Mouse (Mus musculus): ENCODE data around the gene Abcg4. TPM values are rescaled to one million over a fixed set of nuclear protein-coding genes. Genes with fewer than 3 reads are reported as not detected.

Abcg4 gene
- polyA plus RNA-seq, 1 experiment from 2014 or later, result 3.3 TPM

DNA sequence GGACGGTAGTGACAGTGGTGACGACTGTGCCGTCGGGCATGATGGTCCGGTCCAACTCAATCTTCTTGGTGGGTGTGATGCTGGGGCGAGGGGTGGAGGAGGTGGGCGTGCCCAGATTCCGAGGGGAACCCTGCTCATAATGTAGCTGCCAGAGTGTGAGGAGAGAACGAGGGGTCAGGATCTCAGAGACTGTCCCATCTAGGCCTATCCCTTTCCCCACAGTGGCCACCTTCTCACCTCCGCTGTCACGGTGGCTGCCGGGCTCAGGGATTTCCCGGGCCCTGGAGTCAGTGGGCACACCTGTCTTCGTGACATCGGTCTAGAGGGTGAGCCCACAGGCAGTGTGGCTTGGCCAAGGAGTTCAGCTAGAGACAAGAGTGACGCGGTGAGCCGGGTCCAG lies 26.5 kb upstream of the Abcg4 start:
- Histone ChIP-seq H3K27ac (ENCODE audit: low read depth, low read length) (no peak overlapping the region), H3K4me2 (no peak overlapping the region), H3K4me1 (ENCODE audit: control insufficient read depth, insufficient read depth, low read length) (peaks cover 24% of the 10 kb centered on the region; the same call in 1 of the 2 replicates), H3K36me3 (ENCODE audit: control insufficient read depth, insufficient read depth, low read length) (peaks cover 13% of the 10 kb centered on the region; the same call in 1 of the 2 replicates), H3K9ac (ENCODE audit: low read depth, low read length) (no peak overlapping the region), H3K9me3 (replicated peaks; ENCODE audit: control insufficient read depth, low read length) (no peaks in the 10 kb centered on the region), H3K4me3 (ENCODE audit: low read depth, low read length) (no peak overlapping the region), H3K27me3 (ENCODE audit: control insufficient read depth, insufficient read depth, low read length) (no peaks in the 10 kb centered on the region)
- ATAC-seq (replicated peaks; ENCODE audit: insufficient number of reproducible peaks, low FRiP score, low TSS enrichment), result no peak
- WGBS (ENCODE audit: insufficient replicate concordance), result 91% methylated on average over 18 of the region's 18 CpGs

DNA sequence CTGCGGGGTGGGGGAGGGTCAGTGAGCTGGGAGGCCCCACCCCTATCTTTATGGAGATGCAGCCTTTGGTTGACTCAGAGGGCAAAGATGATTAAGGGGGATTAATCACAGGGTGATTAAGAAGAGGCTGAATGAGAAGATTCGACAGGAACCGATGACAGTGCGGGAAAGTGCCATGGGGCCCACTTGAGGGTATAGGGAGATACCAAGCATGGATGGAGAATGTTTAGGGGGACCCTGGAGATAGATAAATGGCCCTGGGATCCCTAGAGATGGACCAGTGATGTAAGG lies 25.8 kb upstream of the Abcg4 start:
- H3K4me1 ChIP-seq (ENCODE audit: control insufficient read depth, insufficient read depth, low read length), result peaks cover 24% of the 10 kb centered on the region; the same call in 1 of the 2 replicates
- no peak overlapping the region for H3K4me3 ChIP-seq (ENCODE audit: low read depth, low read length)
- no peak for ATAC-seq (replicated peaks; ENCODE audit: insufficient number of reproducible peaks, low FRiP score, low TSS enrichment)
- H3K4me2 ChIP-seq, result no peak overlapping the region
- H3K9me3 ChIP-seq (replicated peaks; ENCODE audit: control insufficient read depth, low read length), result no peaks in the 10 kb centered on the region
- H3K27me3 ChIP-seq (ENCODE audit: control insufficient read depth, insufficient read depth, low read length), result no peaks in the 10 kb centered on the region
- no peak overlapping the region for H3K9ac ChIP-seq (ENCODE audit: low read depth, low read length)
- H3K36me3 ChIP-seq (ENCODE audit: control insufficient read depth, insufficient read depth, low read length), result peaks cover 13% of the 10 kb centered on the region; the same call in 1 of the 2 replicates
- no peak overlapping the region for H3K27ac ChIP-seq (ENCODE audit: low read depth, low read length)
- 71% methylated on average over 4 of the region's 4 CpGs for WGBS (ENCODE audit: insufficient replicate concordance)

DNA sequence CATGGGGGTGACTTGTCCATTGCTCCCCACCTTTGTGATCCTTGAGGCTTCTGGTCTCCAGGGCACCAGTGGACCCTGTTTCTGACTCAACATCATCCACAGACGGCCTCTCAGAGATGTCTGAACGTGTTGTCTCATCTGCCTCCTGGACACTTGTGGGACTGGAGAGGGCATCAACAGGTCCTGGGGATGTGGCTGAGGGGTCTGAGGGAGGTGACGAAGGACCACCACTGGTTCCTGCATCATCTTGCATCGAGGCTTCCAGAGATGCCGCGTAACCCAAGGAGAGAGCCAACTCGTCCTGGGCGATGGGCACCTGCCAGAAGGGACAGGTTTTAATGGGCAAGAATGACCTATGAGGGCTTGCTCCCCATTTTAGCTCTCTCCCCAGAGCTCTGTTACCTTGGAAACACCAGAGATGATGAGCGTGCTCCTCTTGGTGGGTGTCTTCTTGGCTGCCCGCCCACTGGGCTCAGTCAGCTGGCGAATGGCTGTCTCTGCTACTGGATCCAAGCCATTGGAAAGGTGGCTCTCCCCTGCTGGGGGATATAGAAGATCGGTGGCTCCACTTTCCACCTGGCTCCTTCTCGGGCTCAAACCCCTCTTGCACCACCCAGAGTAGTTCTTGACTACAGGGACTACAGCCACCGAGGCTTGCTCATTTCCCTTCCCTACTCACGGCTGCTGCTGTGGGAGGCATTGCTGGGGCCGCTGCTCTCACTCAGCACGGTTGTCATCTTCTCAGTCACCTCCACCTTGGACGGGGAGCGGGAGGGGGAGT lies 25.3 kb upstream of the Abcg4 start:
- no peak overlapping the region for H3K4me2 ChIP-seq
- no peak for ATAC-seq (replicated peaks; ENCODE audit: insufficient number of reproducible peaks, low FRiP score, low TSS enrichment)
- 72% methylated on average over 19 of the region's 19 CpGs for WGBS (ENCODE audit: insufficient replicate concordance)

DNA sequence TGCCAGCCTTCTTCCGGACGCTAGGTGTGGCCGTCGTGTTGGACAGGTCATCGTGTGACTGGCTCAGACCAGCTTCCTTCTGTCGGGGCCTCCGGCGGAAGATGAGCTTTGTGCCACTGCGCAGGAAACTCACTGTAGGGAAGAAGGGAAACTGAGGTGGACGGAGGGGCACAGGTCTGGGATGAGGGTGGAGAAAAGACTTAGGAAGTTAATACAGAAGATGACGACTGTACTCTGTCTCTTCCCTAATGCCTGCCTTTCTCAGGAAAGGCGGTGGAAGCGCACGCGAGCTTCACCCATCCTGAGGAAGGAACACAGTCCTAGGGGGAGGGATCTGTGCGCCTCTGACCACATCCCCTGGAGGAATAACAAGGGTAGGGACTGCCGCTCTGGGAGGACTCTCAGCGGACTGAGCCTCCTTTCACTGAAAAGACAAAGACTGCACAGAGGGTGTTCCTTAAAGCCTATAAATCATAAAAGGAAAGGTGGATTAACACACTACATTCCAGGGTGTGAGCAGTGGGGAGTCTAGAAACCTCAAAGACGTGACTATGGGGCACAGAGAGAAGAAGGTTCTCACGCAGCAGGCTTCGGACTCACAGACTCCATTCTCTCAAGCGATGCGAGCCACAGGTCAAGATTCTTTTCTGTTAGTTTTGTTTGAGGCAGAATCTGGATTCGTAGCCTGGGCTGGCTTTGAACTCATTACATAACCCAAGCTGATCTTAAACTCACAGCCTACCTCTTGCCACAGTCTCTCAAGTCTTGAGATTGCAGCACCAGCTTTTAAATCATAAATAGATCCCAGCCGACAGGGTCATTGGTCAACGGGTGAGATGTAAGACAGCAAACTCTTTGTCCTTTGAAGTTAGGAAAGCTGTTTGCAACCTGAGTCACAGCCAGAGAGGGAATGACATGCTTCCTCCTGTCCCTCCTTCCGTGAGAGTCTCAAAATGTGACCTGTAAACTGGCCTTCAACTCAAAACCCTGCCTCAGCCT lies 23.0 kb upstream of the Abcg4 start:
- ATAC-seq (replicated peaks; ENCODE audit: insufficient number of reproducible peaks, low FRiP score, low TSS enrichment), result no peak
- Histone ChIP-seq H3K36me3 (ENCODE audit: control insufficient read depth, insufficient read depth, low read length) (peaks cover 13% of the 10 kb centered on the region; the same call in 1 of the 2 replicates), H3K4me2 (peak overlapping the region; percentile 54), H3K27me3 (ENCODE audit: control insufficient read depth, insufficient read depth, low read length) (no peaks in the 10 kb centered on the region), H3K4me1 (ENCODE audit: control insufficient read depth, insufficient read depth, low read length) (peaks cover 11% of the 10 kb centered on the region; the same call in 1 of the 2 replicates), H3K27ac (ENCODE audit: low read depth, low read length) (peak overlapping the region; percentile 32; the same call in 1 of the 2 replicates), H3K4me3 (ENCODE audit: low read depth, low read length) (peak overlapping the region; percentile 4; the same call in 1 of the 2 replicates), H3K9ac (ENCODE audit: low read depth, low read length) (peak overlapping the region; percentile 30), H3K9me3 (replicated peaks; ENCODE audit: control insufficient read depth, low read length) (no peaks in the 10 kb centered on the region)
- 13% methylated on average over 27 of the region's 27 CpGs for WGBS (ENCODE audit: insufficient replicate concordance)

More for the DNA sequence above, 25.3 kb upstream of the Abcg4 start:
- H3K4me1 ChIP-seq (ENCODE audit: control insufficient read depth, insufficient read depth, low read length), result peaks cover 23% of the 10 kb centered on the region; the same call in 1 of the 2 replicates
- H3K27ac ChIP-seq (ENCODE audit: low read depth, low read length), result no peak overlapping the region
- no peak overlapping the region for H3K9ac ChIP-seq (ENCODE audit: low read depth, low read length)
- no peaks in the 10 kb centered on the region for H3K9me3 ChIP-seq (replicated peaks; ENCODE audit: control insufficient read depth, low read length)
- no peaks in the 10 kb centered on the region for H3K27me3 ChIP-seq (ENCODE audit: control insufficient read depth, insufficient read depth, low read length)
- H3K36me3 ChIP-seq (ENCODE audit: control insufficient read depth, insufficient read depth, low read length), result peaks cover 13% of the 10 kb centered on the region; the same call in 1 of the 2 replicates
- no peak overlapping the region for H3K4me3 ChIP-seq (ENCODE audit: low read depth, low read length)

DNA sequence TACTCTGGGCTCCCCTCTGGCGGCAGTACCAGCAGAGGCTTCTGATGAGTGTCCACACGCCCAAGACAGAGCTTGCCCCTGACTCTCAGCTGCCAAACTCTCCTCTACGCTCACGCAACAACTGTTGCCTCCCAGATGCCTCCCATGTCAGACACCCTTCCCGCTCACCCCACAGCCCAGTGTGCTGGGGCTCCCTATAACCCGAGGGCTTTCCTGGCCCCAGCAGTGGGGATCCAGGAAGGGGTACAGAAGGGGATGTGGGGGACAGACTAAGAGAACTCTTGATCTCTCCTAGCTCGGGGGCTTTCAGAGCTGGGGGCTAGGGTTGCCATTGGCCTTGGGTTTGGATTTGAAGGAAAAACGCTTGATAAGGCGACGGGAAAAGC lies 22.3 kb upstream of the Abcg4 start:
- Histone ChIP-seq H3K9ac (ENCODE audit: low read depth, low read length) (peak overlapping the region; percentile 30), H3K27me3 (ENCODE audit: control insufficient read depth, insufficient read depth, low read length) (no peaks in the 10 kb centered on the region), H3K9me3 (replicated peaks; ENCODE audit: control insufficient read depth, low read length) (no peaks in the 10 kb centered on the region), H3K36me3 (ENCODE audit: control insufficient read depth, insufficient read depth, low read length) (peaks cover 10% of the 10 kb centered on the region; the same call in 1 of the 2 replicates), H3K4me2 (peak overlapping the region; percentile 54), H3K4me1 (ENCODE audit: control insufficient read depth, insufficient read depth, low read length) (peaks cover 11% of the 10 kb centered on the region; the same call in 1 of the 2 replicates), H3K4me3 (ENCODE audit: low read depth, low read length) (no peak overlapping the region), H3K27ac (ENCODE audit: low read depth, low read length) (peak overlapping the region; percentile 32; the same call in 1 of the 2 replicates)
- 24% methylated on average over 10 of the region's 10 CpGs for WGBS (ENCODE audit: insufficient replicate concordance)
- ATAC-seq (replicated peaks; ENCODE audit: insufficient number of reproducible peaks, low FRiP score, low TSS enrichment), result no peak

DNA sequence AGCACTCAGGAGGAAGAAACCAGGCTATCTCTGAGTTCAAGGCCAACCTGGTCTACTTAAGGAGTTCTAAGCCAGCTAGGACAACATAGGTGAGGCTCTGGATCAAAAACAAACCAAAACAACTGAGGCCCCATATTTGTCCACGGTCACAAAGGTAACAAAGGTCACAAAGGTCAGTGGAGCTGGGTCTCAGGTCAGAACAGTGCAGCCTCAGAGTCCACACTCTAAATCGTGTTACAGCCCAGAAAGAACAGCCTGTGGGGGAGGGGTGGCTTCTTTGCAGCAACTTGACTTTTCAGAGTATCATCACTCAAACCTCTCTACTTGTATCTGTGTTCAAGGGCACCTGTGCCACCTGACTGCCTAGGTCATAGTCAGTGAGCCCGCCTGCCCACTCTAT lies 21.3 kb upstream of the Abcg4 start:
- WGBS (ENCODE audit: insufficient replicate concordance), result 59% methylated on average over 3 of the region's 3 CpGs
- no peak overlapping the region for H3K27ac ChIP-seq (ENCODE audit: low read depth, low read length)
- no peak overlapping the region for H3K4me3 ChIP-seq (ENCODE audit: low read depth, low read length)
- H3K4me2 ChIP-seq, result no peak overlapping the region
- H3K9ac ChIP-seq (ENCODE audit: low read depth, low read length), result no peak overlapping the region
- H3K9me3 ChIP-seq (replicated peaks; ENCODE audit: control insufficient read depth, low read length), result no peaks in the 10 kb centered on the region
- peaks cover 11% of the 10 kb centered on the region; the same call in 1 of the 2 replicates for H3K4me1 ChIP-seq (ENCODE audit: control insufficient read depth, insufficient read depth, low read length)
- H3K27me3 ChIP-seq (ENCODE audit: control insufficient read depth, insufficient read depth, low read length), result no peaks in the 10 kb centered on the region
- no peak for ATAC-seq (replicated peaks; ENCODE audit: insufficient number of reproducible peaks, low FRiP score, low TSS enrichment)
- 0 out of 2 replicates have a peak, but pooled peaks cover 7% of the 10 kb centered on the region for H3K36me3 ChIP-seq (ENCODE audit: control insufficient read depth, insufficient read depth, low read length)

GRCm38 (mm10) chr9:44307248-44307647 lies 18.8 kb upstream of the Abcg4 start:
- ATAC-seq (replicated peaks; ENCODE audit: insufficient number of reproducible peaks, low FRiP score, low TSS enrichment), result no peak
- Histone ChIP-seq H3K4me1 (ENCODE audit: control insufficient read depth, insufficient read depth, low read length) (peaks cover 14% of the 10 kb centered on the region; the same call in 1 of the 2 replicates), H3K36me3 (ENCODE audit: control insufficient read depth, insufficient read depth, low read length) (peaks cover 5% of the 10 kb centered on the region), H3K9ac (ENCODE audit: low read depth, low read length) (no peak overlapping the region), H3K27me3 (ENCODE audit: control insufficient read depth, insufficient read depth, low read length) (no peaks in the 10 kb centered on the region), H3K27ac (ENCODE audit: low read depth, low read length) (no peak overlapping the region), H3K4me2 (no peak overlapping the region), H3K9me3 (replicated peaks; ENCODE audit: control insufficient read depth, low read length) (no peaks in the 10 kb centered on the region), H3K4me3 (ENCODE audit: low read depth, low read length) (no peak overlapping the region)
- 90% methylated on average over 2 of the region's 2 CpGs for WGBS (ENCODE audit: insufficient replicate concordance)

- 88% methylated on average over 6 of the region's 6 CpGs for WGBS (ENCODE audit: insufficient replicate concordance)
- Histone ChIP-seq H3K9me3 (replicated peaks; ENCODE audit: control insufficient read depth, low read length) (no peaks in the 10 kb centered on the region), H3K27me3 (ENCODE audit: control insufficient read depth, insufficient read depth, low read length) (no peaks in the 10 kb centered on the region), H3K27ac (ENCODE audit: low read depth, low read length) (no peak overlapping the region), H3K4me1 (ENCODE audit: control insufficient read depth, insufficient read depth, low read length) (peaks cover 14% of the 10 kb centered on the region; the same call in 1 of the 2 replicates), H3K36me3 (ENCODE audit: control insufficient read depth, insufficient read depth, low read length) (peaks cover 12% of the 10 kb centered on the region), H3K4me3 (ENCODE audit: low read depth, low read length) (no peak overlapping the region), H3K4me2 (no peak overlapping the region), H3K9ac (ENCODE audit: low read depth, low read length) (no peak overlapping the region)
- ATAC-seq (replicated peaks; ENCODE audit: insufficient number of reproducible peaks, low FRiP score, low TSS enrichment), result no peak
Observed at GRCm38 (mm10) chr9:44306532-44306931, 18.1 kb upstream of the Abcg4 start.
